Mouse (Mus musculus) frontal cortex, postnatal 25 days (tissue): ENCODE measurements around the gene 6030468B19Rik.
"Not testable (repeated sequence)": the region's sequence is repeated elsewhere in the genome, so short reads cannot be mapped to it uniquely, and the experiment has no call there.

Source experiments
- DNase-seq, 2 experiments: peaks; one replicate each; pipeline ENCODE4 v3.0.0; 2022; ENCODE audit warnings: low spot score in 2 of 2

6030468B19Rik gene

GRCm38 (mm10) chr11:117803166-117803688, 5.8 kb downstream of the 6030468B19Rik start:
- DNase-seq = no peak

- DNase-seq = no peak
Measured at GRCm38 (mm10) chr11:117806781-117807180, 9.3 kb downstream of the 6030468B19Rik start.

- no peak for DNase-seq
Measured at GRCm38 (mm10) chr11:117809407-117810311, 12.2 kb downstream of the 6030468B19Rik start, which contains the start of the genes Gm20708 and Syngr2. Gm20708 (plus strand) TSS chr11:117809668. Syngr2 (plus strand) TSS chr11:117809668.

GRCm38 (mm10) chr11:117810401-117811046, 13.1 kb downstream of the 6030468B19Rik start:
- DNase-seq = peak in 1 of 2 experiments; percentile 28

- DNase-seq = no peak
Measured at GRCm38 (mm10) chr11:117813867-117814266, 16.4 kb downstream of the 6030468B19Rik start.

GRCm38 (mm10) chr11:117814704-117815366, 17.4 kb downstream of the 6030468B19Rik start:
- no peak for DNase-seq

- DNase-seq = not testable (repeated sequence)
Measured at GRCm38 (mm10) chr11:117815850-117816249, 18.4 kb downstream of the 6030468B19Rik start.

GRCm38 (mm10) chr11:117816389-117816996, 19.0 kb downstream of the 6030468B19Rik start:
- no peak for DNase-seq

- no peak for DNase-seq
Measured at GRCm38 (mm10) chr11:117819095-117819494, 21.6 kb downstream of the 6030468B19Rik start.

- DNase-seq = no peak
Measured at GRCm38 (mm10) chr11:117820173-117820572, 22.7 kb downstream of the 6030468B19Rik start.

- DNase-seq = no peak
Measured at GRCm38 (mm10) chr11:117821868-117822267, 24.4 kb downstream of the 6030468B19Rik start.

GRCm38 (mm10) chr11:117822728-117823241, 25.3 kb downstream of the 6030468B19Rik start:
- no peak for DNase-seq

GRCm38 (mm10) chr11:117823411-117823810, 26.0 kb downstream of the 6030468B19Rik start:
- no peak for DNase-seq

GRCm38 (mm10) chr11:117824060-117824969, 26.9 kb downstream of the 6030468B19Rik start:
- peak; percentile 71 to 82 for DNase-seq

- DNase-seq = no peak
Measured at GRCm38 (mm10) chr11:117825333-117826101, 28.1 kb downstream of the 6030468B19Rik start, which contains the start of the genes Afmid and Tk1. Afmid (plus strand) TSS chr11:117825924. Tk1 (minus strand) TSS chr11:117826092.

- no peak for DNase-seq
Measured at GRCm38 (mm10) chr11:117826164-117826563, 28.7 kb downstream of the 6030468B19Rik start.

- no peak for DNase-seq
Measured at GRCm38 (mm10) chr11:117826916-117827315, 29.5 kb downstream of the 6030468B19Rik start.

GRCm38 (mm10) chr11:117827386-117827785, 29.9 kb downstream of the 6030468B19Rik start:
- DNase-seq = no peak
